Mouse (Mus musculus): ENCODE measurements around the gene Bin2. TPM values are rescaled to one million over a fixed set of nuclear protein-coding genes. Genes with fewer than 3 reads are reported as not detected.

Bin2 gene
- polyA plus RNA-seq, 1 experiment = not detected

- Histone ChIP-seq H3K79me2 (ENCODE audit: control insufficient read depth, insufficient read depth) (no peaks in the 10 kb centered on the region), H3K36me3 (ENCODE audit: control insufficient read depth, insufficient read depth) (no peaks in the 10 kb centered on the region), H3K4me3 (ENCODE audit: insufficient read depth, poor library complexity, severe bottlenecking) (no peak overlapping the region), H3K79me3 (ENCODE audit: low read depth) (no peaks in the 10 kb centered on the region), H3K27me3 (ENCODE audit: control insufficient read depth, insufficient read depth, insufficient read length) (peaks cover 46% of the 10 kb centered on the region), H3ac (ENCODE audit: control insufficient read depth, insufficient read length, low read depth) (no peak overlapping the region)
- TF ChIP-seq CEBPB (IDR thresholded peaks at IDR 0.05; ENCODE audit: low read depth) (no peak), USF1 (IDR thresholded peaks at IDR 0.05; ENCODE audit: low read depth) (no peak), MAX (IDR thresholded peaks at IDR 0.05) (no peak), MYOG (IDR thresholded peaks at IDR 0.05; ENCODE audit: control insufficient read depth, extremely low read depth, insufficient read length) (no peak), CTCF (IDR thresholded peaks at IDR 0.05; ENCODE audit: control insufficient read depth, insufficient read depth, insufficient read length) (no peak), FOSL1 (IDR thresholded peaks at IDR 0.05; ENCODE audit: insufficient read depth, low read length, poor library complexity, severe bottlenecking) (no peak), MYOD1 (IDR thresholded peaks at IDR 0.05; ENCODE audit: control insufficient read depth, insufficient read length, low read depth) (no peak)
These were observed 33.3 kb downstream of the Bin2 start for GRCm38 (mm10) chr15:100635851-100636645.

- H3K79me3 ChIP-seq (ENCODE audit: low read depth) = no peaks in the 10 kb centered on the region
- TF ChIP-seq USF1 (IDR thresholded peaks at IDR 0.05; ENCODE audit: low read depth) (no peak), MAX (IDR thresholded peaks at IDR 0.05) (no peak), FOSL1 (IDR thresholded peaks at IDR 0.05; ENCODE audit: insufficient read depth, low read length, poor library complexity, severe bottlenecking) (no peak), CTCF (IDR thresholded peaks at IDR 0.05; ENCODE audit: control insufficient read depth, insufficient read depth, insufficient read length) (no peak), MYOD1 (IDR thresholded peaks at IDR 0.05; ENCODE audit: control insufficient read depth, insufficient read length, low read depth) (no peak), MYOG (IDR thresholded peaks at IDR 0.05; ENCODE audit: control insufficient read depth, extremely low read depth, insufficient read length) (no peak), CEBPB (IDR thresholded peaks at IDR 0.05; ENCODE audit: low read depth) (no peak)
- no peak overlapping the region for H3K4me3 ChIP-seq (ENCODE audit: insufficient read depth, poor library complexity, severe bottlenecking)
- H3ac ChIP-seq (ENCODE audit: control insufficient read depth, insufficient read length, low read depth) = no peak overlapping the region
- H3K36me3 ChIP-seq (ENCODE audit: control insufficient read depth, insufficient read depth) = no peaks in the 10 kb centered on the region
- H3K79me2 ChIP-seq (ENCODE audit: control insufficient read depth, insufficient read depth) = no peaks in the 10 kb centered on the region
- H3K27me3 ChIP-seq (ENCODE audit: control insufficient read depth, insufficient read depth, insufficient read length) = peaks cover 46% of the 10 kb centered on the region
These were observed 34.1 kb downstream of the Bin2 start for GRCm38 (mm10) chr15:100635239-100635638.

- TF ChIP-seq MYOD1 (IDR thresholded peaks at IDR 0.05; ENCODE audit: control insufficient read depth, insufficient read length, low read depth) (no peak), MYOG (IDR thresholded peaks at IDR 0.05; ENCODE audit: control insufficient read depth, extremely low read depth, insufficient read length) (no peak), CEBPB (IDR thresholded peaks at IDR 0.05; ENCODE audit: low read depth) (no peak), FOSL1 (IDR thresholded peaks at IDR 0.05; ENCODE audit: insufficient read depth, low read length, poor library complexity, severe bottlenecking) (no peak), MAX (IDR thresholded peaks at IDR 0.05) (no peak), CTCF (IDR thresholded peaks at IDR 0.05; ENCODE audit: control insufficient read depth, insufficient read depth, insufficient read length) (no peak), USF1 (IDR thresholded peaks at IDR 0.05; ENCODE audit: low read depth) (no peak)
- peaks cover 38% of the 10 kb centered on the region for H3K27me3 ChIP-seq (ENCODE audit: control insufficient read depth, insufficient read depth, insufficient read length)
These were observed 36.0 kb downstream of the Bin2 start for GRCm38 (mm10) chr15:100633341-100633740.

GRCm38 (mm10) chr15:100632323-100632722 lies 37.0 kb downstream of the Bin2 start:
- no peak overlapping the region for H3K4me3 ChIP-seq (ENCODE audit: insufficient read depth, poor library complexity, severe bottlenecking)
- H3K79me2 ChIP-seq (ENCODE audit: control insufficient read depth, insufficient read depth) = no peaks in the 10 kb centered on the region
- no peaks in the 10 kb centered on the region for H3K79me3 ChIP-seq (ENCODE audit: low read depth)
- no peak overlapping the region for H3ac ChIP-seq (ENCODE audit: control insufficient read depth, insufficient read length, low read depth)
- H3K36me3 ChIP-seq (ENCODE audit: control insufficient read depth, insufficient read depth) = no peaks in the 10 kb centered on the region
- H3K27me3 ChIP-seq (ENCODE audit: control insufficient read depth, insufficient read depth, insufficient read length) = peaks cover 30% of the 10 kb centered on the region
- TF ChIP-seq MAX (IDR thresholded peaks at IDR 0.05) (no peak), CEBPB (IDR thresholded peaks at IDR 0.05; ENCODE audit: low read depth) (no peak), CTCF (IDR thresholded peaks at IDR 0.05; ENCODE audit: control insufficient read depth, insufficient read depth, insufficient read length) (no peak), MYOD1 (IDR thresholded peaks at IDR 0.05; ENCODE audit: control insufficient read depth, insufficient read length, low read depth) (no peak), FOSL1 (IDR thresholded peaks at IDR 0.05; ENCODE audit: insufficient read depth, low read length, poor library complexity, severe bottlenecking) (no peak), MYOG (IDR thresholded peaks at IDR 0.05; ENCODE audit: control insufficient read depth, extremely low read depth, insufficient read length) (no peak), USF1 (IDR thresholded peaks at IDR 0.05; ENCODE audit: low read depth) (no peak)

More at GRCm38 (mm10) chr15:100633341-100633740, 36.0 kb downstream of the Bin2 start:
- Histone ChIP-seq H3K36me3 (ENCODE audit: control insufficient read depth, insufficient read depth) (no peaks in the 10 kb centered on the region), H3ac (ENCODE audit: control insufficient read depth, insufficient read length, low read depth) (no peak overlapping the region), H3K4me3 (ENCODE audit: insufficient read depth, poor library complexity, severe bottlenecking) (no peak overlapping the region), H3K79me2 (ENCODE audit: control insufficient read depth, insufficient read depth) (no peaks in the 10 kb centered on the region), H3K79me3 (ENCODE audit: low read depth) (no peaks in the 10 kb centered on the region)

GRCm38 (mm10) chr15:100631454-100632170 lies 37.7 kb downstream of the Bin2 start:
- Histone ChIP-seq H3K79me3 (ENCODE audit: low read depth) (no peaks in the 10 kb centered on the region), H3ac (ENCODE audit: control insufficient read depth, insufficient read length, low read depth) (no peak overlapping the region), H3K27me3 (ENCODE audit: control insufficient read depth, insufficient read depth, insufficient read length) (peaks cover 23% of the 10 kb centered on the region), H3K36me3 (ENCODE audit: control insufficient read depth, insufficient read depth) (no peaks in the 10 kb centered on the region), H3K79me2 (ENCODE audit: control insufficient read depth, insufficient read depth) (no peaks in the 10 kb centered on the region), H3K4me3 (ENCODE audit: insufficient read depth, poor library complexity, severe bottlenecking) (no peak overlapping the region)
- no peak for TF ChIP-seq USF1 (IDR thresholded peaks at IDR 0.05; ENCODE audit: low read depth)
- no peak for TF ChIP-seq CTCF (IDR thresholded peaks at IDR 0.05; ENCODE audit: control insufficient read depth, insufficient read depth, insufficient read length)
- no peak for TF ChIP-seq MAX (IDR thresholded peaks at IDR 0.05)
- no peak for TF ChIP-seq CEBPB (IDR thresholded peaks at IDR 0.05; ENCODE audit: low read depth)
- TF ChIP-seq MYOD1 (IDR thresholded peaks at IDR 0.05; ENCODE audit: control insufficient read depth, insufficient read length, low read depth) = no peak
- no peak for TF ChIP-seq FOSL1 (IDR thresholded peaks at IDR 0.05; ENCODE audit: insufficient read depth, low read length, poor library complexity, severe bottlenecking)
- no peak for TF ChIP-seq MYOG (IDR thresholded peaks at IDR 0.05; ENCODE audit: control insufficient read depth, extremely low read depth, insufficient read length)

All from C2C12 (cell line).